In the genomic region with DNA sequence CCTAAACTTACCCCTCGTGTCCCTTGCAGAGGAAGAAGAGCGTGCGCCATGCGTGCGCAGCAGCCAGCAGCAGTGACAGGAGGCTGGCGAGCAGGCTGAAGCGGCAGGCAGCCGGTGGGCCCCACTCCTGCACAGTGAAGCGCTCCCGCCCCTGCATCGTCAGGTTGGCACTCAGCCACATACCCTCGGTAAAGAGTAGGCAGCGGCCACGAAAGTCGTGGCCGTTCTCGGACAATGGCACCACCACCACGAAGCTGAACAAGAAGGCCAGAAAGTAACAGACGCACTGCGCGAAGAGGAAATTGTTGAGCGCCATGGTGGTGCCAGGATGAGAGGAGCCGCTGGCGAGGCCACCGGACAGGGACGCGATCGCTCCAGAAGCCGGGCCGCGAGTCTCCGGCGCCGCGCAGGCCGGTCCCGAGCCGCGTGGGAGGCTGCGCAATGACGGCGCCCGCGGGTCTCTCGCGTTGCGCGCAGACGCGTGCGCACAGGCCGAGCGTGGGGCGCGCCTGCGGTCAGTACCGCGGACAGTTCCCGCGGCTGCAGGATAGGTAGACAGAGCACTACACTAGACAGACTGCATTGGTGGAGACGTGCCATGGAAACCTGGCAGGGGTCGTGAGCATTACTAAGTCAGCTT, we compare ENCODE assay signal across 8 mouse cellular contexts. TPM values are rescaled to one million over a fixed set of nuclear protein-coding genes. Genes with fewer than 3 reads are reported as not detected.
A peak's percentile ranks its signal among the peaks of the same experiment; 100 is the strongest.
DNase-seq lines count a peak whose midpoint lies in the region; ATAC-seq lines count a peak whose summit lies in the region.

No protein-coding gene starts in this region.

- 2% methylated on average over 62 of the region's 62 CpGs for WGBS in hindbrain, embryonic 12.5 days
- WGBS in neural tube, embryonic 13.5 days: 2% methylated on average over 62 of the region's 62 CpGs

- peak; percentile 60 to 79 for DNase-seq in adrenal gland, adult (ENCODE audit: inconsistent age in 2 of 2, low spot score in 1 of 2)
- no peak for DNase-seq in adrenal gland, postnatal 4 days (ENCODE audit: low spot score in 2 of 2)
- peak; percentile 36 for DNase-seq in urinary bladder, postnatal 14 days (ENCODE audit: low spot score)
- DNase-seq in urinary bladder, postnatal 36 days (ENCODE audit: low spot score in 2 of 2): no peak
- DNase-seq in left cerebral cortex, postnatal 36 days (ENCODE audit: low spot score in 2 of 2): peak; percentile 78 to 89
- no peak for DNase-seq in c-Kit-positive CD71-positive TER-119-positive erythroid progenitor cells, embryonic 14.5 days (ENCODE audit: low spot score)

- peak overlapping the region; percentile 38 for H3K4me3 ChIP-seq in hindbrain, embryonic 12.5 days
- peak overlapping the region; percentile 44 for H3K4me3 ChIP-seq in neural tube, embryonic 13.5 days

- H3K4me1 ChIP-seq in hindbrain, embryonic 12.5 days: peaks cover 37% of the 10 kb centered on the region
- H3K4me1 ChIP-seq in neural tube, embryonic 13.5 days (replicated peaks): peaks cover 63% of the 10 kb centered on the region

- ATAC-seq in hindbrain, embryonic 12.5 days (ENCODE audit: low FRiP score): peak; percentile 57
- peak; percentile 76 for ATAC-seq in neural tube, embryonic 13.5 days (ENCODE audit: low read depth)

- H3K27me3 ChIP-seq in hindbrain, embryonic 12.5 days: peaks cover 51% of the 10 kb centered on the region
- H3K27me3 ChIP-seq in neural tube, embryonic 13.5 days: peaks cover 42% of the 10 kb centered on the region

- H3K36me3 ChIP-seq in hindbrain, embryonic 12.5 days: no peaks in the 10 kb centered on the region
- H3K36me3 ChIP-seq in neural tube, embryonic 13.5 days: no peaks in the 10 kb centered on the region

- peak overlapping the region; percentile 69 for H3K4me2 ChIP-seq in hindbrain, embryonic 12.5 days (replicated peaks)
- H3K4me2 ChIP-seq in neural tube, embryonic 13.5 days: peak overlapping the region; percentile 61

- H3K27ac ChIP-seq in hindbrain, embryonic 12.5 days: peak overlapping the region; percentile 68
- H3K27ac ChIP-seq in neural tube, embryonic 13.5 days (replicated peaks): peak overlapping the region; percentile 79

- intact Hi-C loops in left cerebral cortex, postnatal 36 days (cut with DNase I): no loop called here

- peak overlapping the region; percentile 51 for H3K9ac ChIP-seq in hindbrain, embryonic 12.5 days
- H3K9ac ChIP-seq in neural tube, embryonic 13.5 days: peak overlapping the region; percentile 70

- H3K9me3 ChIP-seq in hindbrain, embryonic 12.5 days (replicated peaks): no peaks in the 10 kb centered on the region
- H3K9me3 ChIP-seq in neural tube, embryonic 13.5 days: no peaks in the 10 kb centered on the region

RNA-seq across cellular contexts. Expression of a gene that starts 5.7 kb away (rescaled TPM):
- total RNA-seq in adrenal gland, postnatal 4 days (2021): 1 to 10 TPM; 5.8 to 6.6 TPM
- polyA plus RNA-seq in hindbrain, embryonic 12.5 days (2016; fragmentation: Nextera tagmentation; extraction: Ambion mirVana): 14.6 and 16.1 TPM in 2 replicates
- total RNA-seq in left cerebral cortex, postnatal 36 days (2021): 100 to 1,000 TPM; 120 to 140 TPM
- 35.3 and 36.6 TPM in 2 replicates for polyA plus RNA-seq in neural tube, embryonic 13.5 days (2015; fragmentation: Nextera tagmentation; extraction: Ambion mirVana)

RNA-seq across cellular contexts. Expression of a gene that starts 21.6 kb away (rescaled TPM):
- 1 to 10 TPM; 9.1 to 9.8 TPM for total RNA-seq in adrenal gland, postnatal 4 days (2021)
- 0.13 TPM in 1 of 2 replicates, not detected in the other for polyA plus RNA-seq in hindbrain, embryonic 12.5 days (2016; fragmentation: Nextera tagmentation; extraction: Ambion mirVana)
- total RNA-seq in left cerebral cortex, postnatal 36 days (2021): under 1 TPM in 1 of 2 experiments, not detected in 1; 0.22 TPM
- polyA plus RNA-seq in neural tube, embryonic 13.5 days (2015; fragmentation: Nextera tagmentation; extraction: Ambion mirVana): 0.27 and 0.30 TPM in 2 replicates

Comparison
In these comparisons a context has a peak if more than half of its experiments do, and no peak if none do; other contexts are left out.
1. DNase-seq: peak in adrenal gland, adult (2 of 2), urinary bladder, postnatal 14 days (single experiment) and left cerebral cortex, postnatal 36 days (2 of 2); none in adrenal gland, postnatal 4 days (0 of 2), urinary bladder, postnatal 36 days (0 of 2) and c-Kit-positive CD71-positive TER-119-positive erythroid progenitor cells, embryonic 14.5 days (single experiment).
2. RNA of a gene that starts 5.7 kb away (total RNA-seq): 120 to 140 TPM in left cerebral cortex, postnatal 36 days; 5.8 to 6.6 TPM in adrenal gland, postnatal 4 days; every median in the first group is over 10 times any median in the second.
3. RNA of a gene that starts 21.6 kb away (total RNA-seq): 9.1 to 9.8 TPM in adrenal gland, postnatal 4 days; 0.22 TPM in left cerebral cortex, postnatal 36 days; every median in the first group is over 4 times any median in the second.